Mouse (Mus musculus): ENCODE measurements around the gene Cse1l.
A peak's percentile ranks its signal among the peaks of the same experiment; 100 is the strongest.

The Cse1l gene

GRCm38 (mm10) chr2:166905711-166906522 lies at the start of gene Cse1l:
Gene Cse1l, plus strand, starts transcription at chr2:166906040.
- DNase-seq, result peak; percentile 98

DNA sequence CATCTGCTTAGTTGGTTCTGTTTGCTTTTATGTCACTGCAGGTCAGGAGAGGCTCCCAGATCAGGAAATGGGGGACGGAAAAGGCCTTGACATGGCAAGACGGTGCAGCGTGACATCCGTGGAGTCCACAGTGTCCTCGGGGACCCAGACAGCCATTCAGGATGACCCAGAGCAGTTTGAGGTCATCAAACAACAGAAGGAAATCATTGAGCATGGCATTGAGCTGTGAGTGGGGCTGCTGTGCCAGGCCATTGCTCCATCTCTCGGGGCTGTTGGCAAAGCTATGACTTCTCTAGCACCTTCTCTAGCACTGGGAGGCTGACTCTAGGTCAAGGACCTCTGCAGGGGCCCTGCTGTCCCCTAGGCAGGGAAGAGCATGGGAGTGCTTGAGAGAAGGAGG lies 49.5 kb upstream of the Cse1l start:
- DNase-seq, result no peak

DNA sequence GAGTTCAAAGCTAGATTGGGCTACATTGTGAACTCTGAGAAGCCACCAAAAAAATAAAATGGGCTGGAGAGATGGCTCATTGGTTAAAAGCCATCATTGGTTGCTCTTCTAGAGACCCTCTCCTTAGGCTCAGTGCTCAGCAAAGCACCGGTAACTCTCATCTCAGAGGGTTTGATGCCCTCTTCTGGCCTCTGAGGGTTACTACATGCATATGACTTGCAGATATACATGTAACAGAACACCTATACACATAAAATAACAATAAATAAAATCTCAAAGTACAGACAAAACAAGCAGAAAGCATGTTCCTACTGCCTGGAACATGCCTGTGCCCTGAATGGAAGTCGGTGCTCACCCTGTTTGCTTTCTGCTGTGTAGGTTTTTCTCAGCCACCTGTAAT lies 48.7 kb upstream of the Cse1l start:
- DNase-seq, result peak; percentile 15

DNA sequence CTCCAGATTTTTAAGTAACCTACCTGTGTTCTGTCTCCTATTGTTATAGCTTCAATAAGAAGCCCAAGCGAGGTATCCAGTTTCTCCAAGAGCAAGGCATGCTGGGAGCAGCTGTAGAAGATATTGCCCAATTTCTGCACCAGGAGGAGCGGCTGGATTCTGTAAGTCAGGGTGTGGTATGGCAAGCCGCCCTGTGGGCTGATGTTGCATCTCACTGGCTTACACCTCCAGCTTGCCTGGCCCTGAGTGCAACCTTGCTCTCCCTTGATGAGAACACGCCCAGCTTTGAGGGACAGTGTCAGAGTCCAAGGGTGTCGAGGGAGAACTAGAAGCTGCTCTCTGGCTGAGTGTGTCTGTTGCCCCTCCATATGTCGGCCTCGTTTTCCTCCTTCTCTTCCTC lies 46.6 kb upstream of the Cse1l start:
- DNase-seq, result no peak

- no peak for DNase-seq
These were observed 43.3 kb upstream of the Cse1l start for GRCm38 (mm10) chr2:166862505-166862904.

DNA sequence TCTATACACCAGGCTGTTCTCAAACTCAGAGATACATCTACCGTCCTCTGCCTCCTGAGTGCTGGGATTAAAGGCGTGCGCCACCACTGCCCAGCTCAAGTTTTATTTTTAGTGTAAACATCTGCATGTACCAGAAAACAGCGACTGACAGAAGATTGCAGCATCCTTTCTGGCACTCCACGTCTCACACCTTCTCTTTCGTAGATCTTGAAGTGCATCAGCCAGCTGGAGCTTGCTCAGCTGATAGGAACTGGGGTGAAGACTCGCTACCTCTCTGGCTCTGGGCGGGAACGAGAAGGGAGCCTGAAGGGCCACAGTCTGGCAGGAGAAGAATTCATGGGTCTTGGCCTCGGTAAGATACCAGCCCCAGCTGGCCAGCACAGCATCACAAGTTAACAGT lies 40.4 kb upstream of the Cse1l start:
- no peak for DNase-seq

GRCm38 (mm10) chr2:166870271-166870865 lies 35.5 kb upstream of the Cse1l start:
- no peak for DNase-seq

DNA sequence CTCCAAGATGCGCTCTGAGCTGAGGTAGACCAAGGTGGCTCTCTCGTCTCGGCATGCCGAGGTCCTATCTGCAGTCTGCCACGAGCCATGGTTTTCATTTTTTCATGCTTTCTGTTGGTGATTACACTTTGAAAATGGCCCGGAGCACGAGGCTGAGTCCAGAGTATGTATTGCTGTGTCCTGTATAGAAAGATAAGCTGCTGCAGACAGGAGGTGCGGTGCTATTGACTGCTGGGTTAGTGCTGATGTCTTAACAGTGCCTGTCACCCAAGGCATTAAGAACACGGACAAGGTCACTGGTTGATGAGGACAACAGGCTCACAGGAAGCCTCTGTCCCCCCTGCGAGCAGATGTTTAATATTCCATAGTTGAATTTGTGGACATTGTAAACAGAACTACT lies 34.9 kb upstream of the Cse1l start:
- no peak for DNase-seq

DNA sequence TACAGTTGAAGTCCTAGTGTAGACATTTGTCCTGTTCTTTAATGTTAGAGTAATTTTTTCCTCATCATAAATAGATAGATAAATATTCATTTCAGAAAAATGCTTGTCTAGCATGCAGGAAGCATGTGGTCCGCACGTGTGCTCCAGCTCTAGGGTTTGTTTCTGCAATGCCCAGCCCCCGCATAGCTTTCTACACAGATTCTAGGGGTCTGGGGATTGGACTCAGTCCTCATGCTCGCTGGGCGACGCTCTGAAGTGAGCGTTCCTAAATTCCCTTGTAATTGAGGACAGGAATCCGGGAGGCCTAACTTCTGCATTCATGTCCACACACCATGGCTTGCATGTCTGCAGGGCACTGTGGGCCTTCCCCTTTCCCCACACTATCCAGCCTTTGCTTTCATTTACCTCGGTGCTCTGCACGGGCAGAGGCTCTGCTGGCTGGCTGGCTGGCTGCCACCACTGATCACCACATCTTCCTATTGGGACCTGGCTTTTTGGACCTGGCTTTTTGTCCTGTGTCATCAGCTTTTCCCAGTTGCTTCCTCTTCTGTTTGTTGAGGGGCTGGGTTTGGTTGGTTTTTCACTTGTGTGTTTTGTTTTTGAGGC lies 31.1 kb upstream of the Cse1l start:
- DNase-seq, result no peak

- DNase-seq, result no peak
These were observed 30.3 kb upstream of the Cse1l start for GRCm38 (mm10) chr2:166875561-166875960.

DNA sequence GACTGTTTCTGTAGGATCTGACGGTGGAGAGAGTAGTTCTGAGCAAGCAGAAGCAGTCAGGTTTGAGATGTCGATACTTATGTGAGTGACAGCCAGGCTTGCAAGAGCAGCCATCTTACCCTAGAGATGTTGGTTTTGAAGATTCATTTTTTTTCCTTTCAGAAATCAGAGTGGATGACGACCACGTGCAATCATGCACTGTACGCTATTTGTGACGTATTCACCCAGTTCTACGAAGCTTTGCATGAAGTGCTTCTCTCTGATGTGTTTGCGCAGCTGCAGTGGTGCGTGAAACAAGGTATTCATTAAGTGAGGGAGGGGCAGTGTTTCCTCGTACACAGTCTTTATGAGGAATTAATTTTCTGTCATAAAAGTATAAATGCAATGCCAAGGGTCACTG lies 29.5 kb upstream of the Cse1l start:
- DNase-seq, result no peak

- DNase-seq, result no peak
These were observed 20.8 kb upstream of the Cse1l start for GRCm38 (mm10) chr2:166885066-166885465.

DNA sequence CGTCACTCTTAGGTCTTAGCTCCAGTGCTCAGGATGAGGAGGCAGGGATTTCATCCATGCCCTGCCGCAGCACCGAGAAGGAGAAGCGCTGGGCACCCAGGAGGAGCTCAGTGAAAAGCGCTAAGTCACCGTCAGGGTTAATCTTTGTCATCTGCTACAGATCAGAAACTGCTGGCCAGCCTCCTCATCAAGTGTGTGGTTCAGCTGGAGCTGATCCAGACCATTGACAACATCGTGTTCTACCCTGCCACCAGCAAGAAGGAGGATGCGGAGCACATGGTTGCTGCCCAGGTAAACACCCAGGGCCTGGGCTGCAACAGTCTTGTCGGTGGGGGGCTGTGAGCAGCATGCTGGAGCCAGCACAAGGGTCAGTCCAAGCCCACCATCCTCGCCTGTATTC lies 20.2 kb upstream of the Cse1l start:
- DNase-seq, result no peak

DNA sequence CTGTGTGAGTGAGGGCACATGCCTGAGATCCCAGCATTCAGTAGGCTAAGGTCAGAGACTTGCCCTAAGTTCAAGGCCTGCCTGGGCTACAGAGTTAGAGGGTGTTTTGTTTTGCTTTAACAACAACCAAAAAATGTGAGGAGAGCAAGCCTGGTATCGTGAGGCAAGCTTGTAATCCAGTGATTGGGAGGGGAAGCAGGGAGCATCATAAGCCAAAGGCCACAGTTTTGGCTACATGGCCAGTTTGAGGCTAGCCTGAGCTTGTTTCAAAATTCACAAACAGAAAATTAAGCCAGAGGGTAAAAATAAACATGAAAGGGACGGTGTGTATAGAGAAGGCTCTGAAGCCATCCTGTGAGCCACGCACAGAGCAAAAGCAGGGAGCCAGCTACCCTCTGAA lies 19.6 kb upstream of the Cse1l start:
- no peak for DNase-seq

GRCm38 (mm10) chr2:166887816-166888215 lies 18.0 kb upstream of the Cse1l start:
- DNase-seq, result no peak

GRCm38 (mm10) chr2:166891366-166891880 lies 14.4 kb upstream of the Cse1l start:
- no peak for DNase-seq

DNA sequence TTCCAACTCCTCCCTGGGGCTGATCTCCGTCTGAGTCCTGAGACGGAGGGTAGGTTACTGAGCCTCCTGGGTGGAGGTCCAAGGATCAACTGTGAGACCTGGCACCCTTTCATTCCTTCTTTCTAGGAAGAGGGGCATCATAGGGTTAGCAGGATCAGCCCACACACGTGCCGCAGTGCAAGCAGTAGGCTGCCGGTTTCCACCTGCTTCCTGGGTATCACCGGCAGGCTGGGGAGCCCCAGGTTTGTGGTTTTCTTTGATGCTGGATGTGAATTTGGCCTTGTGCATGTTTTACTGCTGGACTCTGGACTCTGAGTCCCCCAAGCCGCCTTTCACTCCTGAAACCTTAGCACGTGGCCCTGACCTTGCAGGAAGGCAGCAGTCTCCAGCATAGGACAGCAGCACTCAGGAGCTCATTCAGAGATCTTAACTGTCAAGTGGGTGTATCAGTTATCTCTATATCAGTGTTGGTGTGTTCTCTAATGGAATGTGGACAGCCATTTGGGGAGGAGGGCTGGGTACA lies 13.6 kb upstream of the Cse1l start:
- no peak for DNase-seq

- DNase-seq, result no peak
These were observed 12.8 kb upstream of the Cse1l start for GRCm38 (mm10) chr2:166893036-166893435.

GRCm38 (mm10) chr2:166896368-166896767 lies 9.5 kb upstream of the Cse1l start:
- DNase-seq, result no peak

DNA sequence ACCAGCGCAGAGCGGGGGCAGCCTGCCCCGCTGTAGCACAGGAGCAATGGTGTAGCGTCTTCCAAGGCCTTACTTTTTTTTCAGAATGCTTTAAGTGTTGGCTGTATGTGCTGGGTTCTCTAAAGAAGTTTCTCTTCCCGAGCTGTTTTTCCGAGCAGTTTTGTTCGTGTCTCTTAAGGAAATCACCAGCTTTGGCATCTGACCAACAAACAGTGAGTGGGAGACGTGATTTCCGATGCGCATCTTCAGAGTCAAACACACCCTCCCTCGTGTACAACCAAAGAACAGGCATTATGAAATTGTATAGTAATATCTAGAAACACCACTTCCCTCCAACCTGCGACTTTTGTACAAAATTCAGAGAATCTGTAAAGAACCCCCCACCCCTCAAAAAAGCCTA lies 8.9 kb upstream of the Cse1l start:
- no peak for DNase-seq

- no peak for DNase-seq
These were observed 6.7 kb upstream of the Cse1l start for GRCm38 (mm10) chr2:166899161-166899560.

DNA sequence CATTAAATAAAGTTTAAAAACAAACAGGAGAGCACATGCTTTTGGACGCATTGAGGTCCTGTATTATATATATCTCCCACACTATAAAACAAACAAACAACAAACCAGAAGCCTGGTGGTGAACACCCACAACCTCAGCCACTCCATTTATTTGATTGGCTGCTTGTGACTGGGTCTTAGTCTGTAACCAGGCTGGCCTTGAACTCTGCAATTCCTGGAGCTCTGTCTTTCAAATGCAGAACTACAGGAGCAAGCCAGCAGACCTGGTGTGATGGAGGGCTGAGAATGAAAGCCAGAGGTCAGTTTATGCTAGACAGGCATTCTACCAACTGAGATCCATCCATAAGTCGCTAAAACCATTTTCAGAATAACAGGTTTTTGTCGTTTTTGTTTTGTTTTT lies 6.1 kb upstream of the Cse1l start:
- no peak for DNase-seq

GRCm38 (mm10) chr2:166900792-166901505 lies 4.9 kb upstream of the Cse1l start:
- DNase-seq, result no peak
